Mouse (Mus musculus) limb, embryonic 14.5 days (tissue): ENCODE results near the gene Faap100. TPM values are rescaled to one million over a fixed set of nuclear protein-coding genes. Genes with fewer than 3 reads are reported as not detected.

Experiments used
- ATAC-seq: fragments of 200-750 bp; cut with Nextera tagmentation; 2 replicates; pipeline ENCODE4 v1.8.0; 2017; ENCODE audit warnings: low read depth, moderate number of reproducible peaks, moderate TSS enrichment; ENCODE audit not compliant: low FRiP score
- DNase-seq: peaks from one replicate; pipeline ENCODE4 v3.0.0-alpha.2; 2015; ENCODE audit warnings: low spot score
- H3K27ac ChIP-seq: fragments of 300-500 bp; sonication (generic); replicated peaks from 2 replicates; pipeline ENCODE4 v1.5.1; 2014; ENCODE audit warnings: low read depth, mild to moderate bottlenecking, low read length, moderate library complexity, mixed read lengths
- H3K27me3 ChIP-seq: fragments of 300-500 bp; sonication (generic); 2 replicates; pipeline ENCODE4 v1.6.1; 2014; ENCODE audit warnings: low read length, mixed read lengths; ENCODE audit not compliant: control insufficient read depth, insufficient read depth
- H3K36me3 ChIP-seq: fragments of 300-500 bp; sonication (generic); 2 replicates; pipeline ENCODE4 v1.6.1; 2014; ENCODE audit warnings: mild to moderate bottlenecking, low read length, moderate library complexity, mixed read lengths; ENCODE audit not compliant: control insufficient read depth, insufficient read depth
- H3K4me1 ChIP-seq: fragments of 300-500 bp; sonication (generic); 2 replicates; pipeline ENCODE4 v1.6.1; 2014; ENCODE audit warnings: antibody characterized with exemption, low read length, mixed read lengths; ENCODE audit not compliant: control insufficient read depth, insufficient read depth
- H3K4me2 ChIP-seq: fragments of 300-500 bp; sonication (generic); replicated peaks from 2 replicates; pipeline ENCODE4 v1.6.1; 2014; ENCODE audit warnings: low read depth, mild to moderate bottlenecking, low read length, moderate library complexity; ENCODE audit not compliant: severe bottlenecking
- H3K4me3 ChIP-seq: fragments of 300-500 bp; sonication (generic); replicated peaks from 2 replicates; pipeline ENCODE4 v1.5.1; 2014; ENCODE audit warnings: low read length
- H3K9ac ChIP-seq: fragments of 300-500 bp; sonication (generic); 2 replicates; pipeline ENCODE4 v1.6.1; 2014; ENCODE audit warnings: mild to moderate bottlenecking, low read depth, low read length, moderate library complexity; ENCODE audit not compliant: severe bottlenecking
- H3K9me3 ChIP-seq: fragments of 300-500 bp; sonication (generic); 2 replicates; pipeline ENCODE4 v1.6.1; 2016; ENCODE audit warnings: low read length; ENCODE audit not compliant: control insufficient read depth
- POLR2A ChIP-seq: fragments of 200-500 bp; IDR thresholded peaks from 2 replicates; pipeline ENCODE4 v1.8.0; 2012; ENCODE audit warnings: inconsistent platforms, mild to moderate bottlenecking, moderate library complexity, borderline replicate concordance; ENCODE audit not compliant: insufficient read depth, insufficient read length; ENCODE audit errors: extremely low read depth
- WGBS: fragments of 180-500 bp; shearing (Covaris S2); extraction: QIAGEN DNeasy Blood & Tissue Kit; methylation state at CpG from one replicate; pipeline ENCODE4 v1.1.7; 2014; 5-methylcytosine and 5-hydroxymethylcytosine counted together
- polyA plus RNA-seq, 2 experiments: library from polyadenylated mRNA; depleted of rRNA in 1 of 2; stranded (reverse) in 1 of 2; unstranded in 1 of 2; fragments of >200 nt; fragmentation: Nextera tagmentation in 1 of 2; extraction: Ambion mirVana in 1 of 2; gene quantifications; 2 replicates each; pipeline versions ENCODE4 v1.2.1 to v1.2.3; 2012 to 2014

The Faap100 gene
- polyA plus RNA-seq, 2 experiments: 33.9 to 45.0 TPM

GRCm38 (mm10) chr11:120382509-120382908 is 3.9 kb upstream of the Faap100 start:
- no peak for TF ChIP-seq POLR2A
- Histone ChIP-seq H3K9ac (no peak overlapping the region), H3K27ac (no peak overlapping the region), H3K4me2 (no peak overlapping the region), H3K36me3 (peaks cover 77% of the 10 kb centered on the region), H3K9me3 (no peaks in the 10 kb centered on the region), H3K4me3 (no peak overlapping the region), H3K27me3 (no peaks in the 10 kb centered on the region), H3K4me1 (peaks cover 9% of the 10 kb centered on the region)
- 89% methylated on average over 9 of the region's 9 CpGs for WGBS
- DNase-seq (no peak), ATAC-seq (no peak)

- Histone ChIP-seq H3K36me3 (peaks cover 78% of the 10 kb centered on the region), H3K9ac (no peak overlapping the region), H3K27me3 (no peaks in the 10 kb centered on the region), H3K4me1 (peaks cover 12% of the 10 kb centered on the region), H3K4me2 (no peak overlapping the region), H3K27ac (no peak overlapping the region), H3K4me3 (no peak overlapping the region), H3K9me3 (no peaks in the 10 kb centered on the region)
- WGBS: 91% methylated on average over 4 of the region's 4 CpGs
- ATAC-seq: no peak
- TF ChIP-seq POLR2A: no peak
- no peak for DNase-seq
These were observed 2.6 kb upstream of the Faap100 start for GRCm38 (mm10) chr11:120381157-120381556.

- no peaks in the 10 kb centered on the region for H3K9me3 ChIP-seq
- TF ChIP-seq POLR2A: no peak
- H3K4me2 ChIP-seq: no peak overlapping the region
- H3K36me3 ChIP-seq: peaks cover 78% of the 10 kb centered on the region
- no peak overlapping the region for H3K9ac ChIP-seq
- peaks cover 12% of the 10 kb centered on the region for H3K4me1 ChIP-seq
- WGBS: 98% methylated on average over 3 of the region's 3 CpGs
- DNase-seq (no peak), ATAC-seq (no peak)
- no peaks in the 10 kb centered on the region for H3K27me3 ChIP-seq
- no peak overlapping the region for H3K4me3 ChIP-seq
- no peak overlapping the region for H3K27ac ChIP-seq
These were observed 1.7 kb upstream of the Faap100 start for GRCm38 (mm10) chr11:120380271-120380670.

GRCm38 (mm10) chr11:120378031-120378610 is 443 bp downstream of the Faap100 start:
- Histone ChIP-seq H3K27me3 (no peaks in the 10 kb centered on the region), H3K36me3 (peaks cover 78% of the 10 kb centered on the region), H3K9me3 (no peaks in the 10 kb centered on the region), H3K4me2 (peak overlapping the region; percentile 84), H3K27ac (no peak overlapping the region), H3K9ac (peak overlapping the region; percentile 62), H3K4me1 (peaks cover 12% of the 10 kb centered on the region), H3K4me3 (peak overlapping the region; percentile 68)
- WGBS: 4% methylated on average over 33 of the region's 40 CpGs
- ATAC-seq: peak; percentile 5; the same call in 1 of the 2 replicates
- DNase-seq: peak; percentile 53
- TF ChIP-seq POLR2A: no peak

- no peak for ATAC-seq
- no peak for DNase-seq
- no peak overlapping the region for H3K27ac ChIP-seq
- H3K27me3 ChIP-seq: no peaks in the 10 kb centered on the region
- H3K9me3 ChIP-seq: no peaks in the 10 kb centered on the region
- peaks cover 12% of the 10 kb centered on the region for H3K4me1 ChIP-seq
- 84% methylated on average over 10 of the region's 10 CpGs for WGBS
- H3K36me3 ChIP-seq: peaks cover 78% of the 10 kb centered on the region
- TF ChIP-seq POLR2A: no peak
- peak overlapping the region; percentile 68 for H3K4me3 ChIP-seq
- H3K9ac ChIP-seq: 0 out of 2 replicates have a peak overlapping the region, but pooled peaks have one; percentile 62
- peak overlapping the region; percentile 84 for H3K4me2 ChIP-seq
These were observed 1.2 kb downstream of the Faap100 start for GRCm38 (mm10) chr11:120377337-120377736.
